Mouse (Mus musculus) CH12.LX (cell line): ENCODE measurements at regions not wholly inside any gene's neighbourhood (a gene's known extent, or its start where the extent isn't known, plus 50 kb on each side); places are given as distances from the start of the nearest gene placed in this dataset.

ENCODE experiments used
- DNase-seq: peaks from one replicate; pipeline ENCODE4 v3.0.0-alpha.2; 2013; ENCODE audit errors: extremely low read depth
- H3K27ac ChIP-seq: 2 replicates; pipeline ENCODE4 v1.5.1; 2012; ENCODE audit warnings: low read depth, mild to moderate bottlenecking, control low read depth, moderate library complexity; ENCODE audit not compliant: insufficient read depth
- H3K27me3 ChIP-seq: replicated peaks from 2 replicates; pipeline ENCODE3; 2012; ENCODE audit warnings: inconsistent platforms
- H3K36me3 ChIP-seq, 2 experiments: replicated peaks in 1 of 2; 2 replicates each; pipeline versions ENCODE3 to v1.6.1; 2012; ENCODE audit warnings: inconsistent platforms in 1 of 2, low read length in 1 of 2, mild to moderate bottlenecking in 1 of 2, mixed read lengths in 1 of 2, moderate library complexity in 1 of 2; ENCODE audit not compliant: control insufficient read depth in 1 of 2, insufficient read depth in 1 of 2
- H3K4me1 ChIP-seq, 2 experiments: 2 replicates each; pipeline ENCODE4 v1.6.1; 2012; ENCODE audit warnings: inconsistent platforms in 1 of 2, moderate library complexity in 1 of 2; ENCODE audit not compliant: insufficient read depth in 2 of 2, control insufficient read depth in 1 of 2
- H3K4me2 ChIP-seq: 2 replicates; pipeline ENCODE4 v1.6.1; 2012; ENCODE audit warnings: low read depth, mild to moderate bottlenecking, control low read depth; ENCODE audit not compliant: poor library complexity, insufficient read depth, severe bottlenecking
- H3K4me3 ChIP-seq, 3 experiments: fragments of 150-350 bp in 1 of 3; sonication (generic) in 1 of 3; replicated peaks in 1 of 3; 2 replicates each; pipeline versions ENCODE3 to v1.5.1; 2011 to 2012; ENCODE audit warnings: low read depth in 2 of 3, low read length in 2 of 3, mild to moderate bottlenecking in 2 of 3, moderate library complexity in 2 of 3, control low read depth in 1 of 3, improper control_type of control experiment in 1 of 3, inconsistent platforms in 1 of 3, mixed read lengths in 1 of 3; ENCODE audit not compliant: poor library complexity in 1 of 3
- H3K79me2 ChIP-seq: replicated peaks from 2 replicates; pipeline ENCODE4 v1.6.1; 2012; ENCODE audit warnings: mild to moderate bottlenecking, moderate library complexity; ENCODE audit not compliant: control insufficient read depth, poor library complexity, insufficient read depth, severe bottlenecking; ENCODE audit errors: extremely low read depth
- H3K9ac ChIP-seq: 2 replicates; pipeline ENCODE4 v1.6.1; 2012; ENCODE audit warnings: low read depth, mild to moderate bottlenecking, control low read depth, moderate library complexity; ENCODE audit not compliant: insufficient read depth
- H3K9me3 ChIP-seq: replicated peaks from 2 replicates; pipeline ENCODE3; 2012; ENCODE audit warnings: low read length, inconsistent platforms, mixed read lengths
- CHD2 ChIP-seq: IDR thresholded peaks from 2 replicates; pipeline ENCODE4 v1.6.1; 2011; ENCODE audit warnings: low read length, improper control_type of control experiment
- CTCF ChIP-seq, 2 experiments: IDR thresholded peaks in 1 of 2; conservative IDR thresholded peaks in 1 of 2; 2 replicates each; pipeline ENCODE4 v1.5.1; 2011 to 2012; ENCODE audit warnings: low read depth in 2 of 2, low read length in 2 of 2, improper control_type of control experiment in 1 of 2, inconsistent platforms in 1 of 2, mild to moderate bottlenecking in 1 of 2, moderate library complexity in 1 of 2
- E2F4 ChIP-seq: IDR thresholded peaks from 2 replicates; pipeline ENCODE4 v1.6.1; 2011; ENCODE audit warnings: low read depth, low read length, improper control_type of control experiment; ENCODE audit not compliant: insufficient replicate concordance
- EP300 ChIP-seq: IDR thresholded peaks from 2 replicates; pipeline ENCODE4 v1.6.1; 2011; ENCODE audit warnings: low read length, improper control_type of control experiment
- ETS1 ChIP-seq: conservative IDR thresholded peaks from 2 replicates; pipeline ENCODE4 v1.6.1; 2012; ENCODE audit warnings: low read depth, mild to moderate bottlenecking, inconsistent platforms, low read length, improper control_type of control experiment, moderate library complexity
- IRF4 ChIP-seq: IDR thresholded peaks from 2 replicates; pipeline ENCODE4 v1.6.1; 2014; ENCODE audit warnings: low read depth, mild to moderate bottlenecking, inconsistent platforms, low read length, improper control_type of control experiment
- JUND ChIP-seq: conservative IDR thresholded peaks from 2 replicates; pipeline ENCODE4 v1.6.1; 2011; ENCODE audit warnings: low read depth, low read length, improper control_type of control experiment
- KAT2A ChIP-seq: IDR thresholded peaks from 2 replicates; pipeline ENCODE4 v1.6.1; 2012; ENCODE audit warnings: low read length, improper control_type of control experiment, inconsistent platforms; ENCODE audit not compliant: insufficient replicate concordance
- MAX ChIP-seq: IDR thresholded peaks from 2 replicates; pipeline ENCODE4 v1.6.1; 2011; ENCODE audit warnings: low read length, improper control_type of control experiment
- MEF2A ChIP-seq: IDR thresholded peaks from 2 replicates; pipeline ENCODE4 v1.6.1; 2014; ENCODE audit warnings: low read depth, mild to moderate bottlenecking, inconsistent platforms, low read length, improper control_type of control experiment, borderline replicate concordance
- NELFE ChIP-seq: IDR thresholded peaks from 2 replicates; pipeline ENCODE4 v1.6.1; 2011; ENCODE audit warnings: low read depth, low read length, improper control_type of control experiment
- NRF1 ChIP-seq: IDR thresholded peaks from 2 replicates; pipeline ENCODE4 v1.6.1; 2014; ENCODE audit warnings: low read depth, mild to moderate bottlenecking, inconsistent platforms, low read length, improper control_type of control experiment, moderate library complexity
- PAX5 ChIP-seq: IDR thresholded peaks from 2 replicates; pipeline ENCODE4 v1.6.1; 2012; ENCODE audit warnings: low read length, inconsistent platforms, mixed read lengths
- POLR2A ChIP-seq: IDR thresholded peaks from 2 replicates; pipeline ENCODE4 v1.6.1; 2011; ENCODE audit warnings: low read depth, mild to moderate bottlenecking, improper control_type of control experiment, low read length
- SIN3A ChIP-seq: IDR thresholded peaks from 2 replicates; pipeline ENCODE4 v1.6.1; 2012; ENCODE audit warnings: low read length, improper control_type of control experiment, inconsistent platforms
- SMC3 ChIP-seq: IDR thresholded peaks from 2 replicates; pipeline ENCODE4 v1.6.1; 2011; ENCODE audit warnings: low read depth, low read length, improper control_type of control experiment
- TCF12 ChIP-seq: IDR thresholded peaks from 2 replicates; pipeline ENCODE4 v1.6.1; 2014; ENCODE audit warnings: low read depth, mild to moderate bottlenecking, inconsistent platforms, low read length, improper control_type of control experiment
- UBTF ChIP-seq: IDR thresholded peaks from 2 replicates; pipeline ENCODE4 v1.6.1; 2012; ENCODE audit warnings: low read depth, mild to moderate bottlenecking, inconsistent platforms, low read length, improper control_type of control experiment, moderate library complexity
- USF2 ChIP-seq: conservative IDR thresholded peaks from 2 replicates; pipeline ENCODE4 v1.6.1; 2011; ENCODE audit warnings: low read depth, low read length, improper control_type of control experiment
- ZMIZ1 ChIP-seq: IDR thresholded peaks from 2 replicates; pipeline ENCODE4 v1.6.1; 2012; ENCODE audit warnings: low read depth, mild to moderate bottlenecking, inconsistent platforms, low read length, improper control_type of control experiment
- ZNF384 ChIP-seq: IDR thresholded peaks from 2 replicates; pipeline ENCODE4 v1.6.1; 2012; ENCODE audit warnings: low read depth, low read length, improper control_type of control experiment, inconsistent platforms
- dilution Hi-C: fragments of 300-500 bp; cut with MboI; formaldehyde crosslinking; loops from 2 replicates; pipeline ENCODE4 v1.14.3; 2020; ENCODE audit warnings: low sequenced_read_pairs; ENCODE audit not compliant: extremely low pct_unique_long_range_greater_than_20kb, extremely low pct_ligation_motif_present
- in situ Hi-C: fragments of 300-500 bp; cut with MboI; formaldehyde crosslinking; loops from 3 replicates; pipeline ENCODE4 v1.14.3; 2019; ENCODE audit warnings: low sequenced_read_pairs, low pct_ligation_motif_present, low pct_unique_long_range_greater_than_20kb, mixed read lengths

- no peak for DNase-seq
- in situ Hi-C loops (no loop called here), dilution Hi-C loops (no loop called here)
- Histone ChIP-seq H3K27me3 (no peaks in the 10 kb centered on the region), H3K9me3 (no peaks in the 10 kb centered on the region), H3K79me2 (no peaks in the 10 kb centered on the region), H3K27ac (no peak overlapping the region), H3K9ac (no peak overlapping the region), H3K4me2 (no peak overlapping the region), H3K36me3 (no peaks in the 10 kb centered on the region), H3K4me3 (no peak overlapping the region), H3K4me1 (no peaks in the 10 kb centered on the region)
- no peak for TF ChIP-seq MAX
- no peak for TF ChIP-seq SMC3
- TF ChIP-seq E2F4: no peak
- no peak for TF ChIP-seq KAT2A
These were observed 254.1 kb downstream of the Arap2 start for GRCm38 (mm10) chr5:62511827-62512226.

GRCm38 (mm10) chr5:62483521-62483920 is 282.4 kb downstream of the Arap2 start:
- DNase-seq: peak; percentile 32
- in situ Hi-C loops: no loop called here
- TF ChIP-seq ZNF384: no peak
- TF ChIP-seq E2F4: no peak
- no peak for TF ChIP-seq NRF1
- no peak for TF ChIP-seq MAX
- TF ChIP-seq EP300: no peak
- no peak for TF ChIP-seq ZMIZ1
- no peak for TF ChIP-seq UBTF
- no peak for TF ChIP-seq SMC3
- TF ChIP-seq TCF12: no peak
- TF ChIP-seq USF2: no peak
- TF ChIP-seq CTCF (conservative IDR thresholded peaks at IDR 0.05 in 1 of 2, IDR thresholded peaks at IDR 0.05 in 1 of 2; ENCODE audit: low read depth in 2 of 2, low read length in 2 of 2): no peak
- TF ChIP-seq ETS1: no peak
- no peak for TF ChIP-seq NELFE
- TF ChIP-seq PAX5: no peak
- no peak for TF ChIP-seq SIN3A
- no peak for TF ChIP-seq JUND
- TF ChIP-seq POLR2A: no peak
- no peak for TF ChIP-seq IRF4
- no peak for TF ChIP-seq MEF2A
- TF ChIP-seq CHD2: no peak

More at GRCm38 (mm10) chr5:62483521-62483920, 282.4 kb downstream of the Arap2 start:
- no peaks in the 10 kb centered on the region for H3K9me3 ChIP-seq
- no peak overlapping the region for H3K27ac ChIP-seq
- H3K27me3 ChIP-seq: no peaks in the 10 kb centered on the region
- no peak overlapping the region for H3K4me3 ChIP-seq
- no peak overlapping the region for H3K9ac ChIP-seq
- no peak overlapping the region for H3K4me2 ChIP-seq
- H3K79me2 ChIP-seq: no peaks in the 10 kb centered on the region
- dilution Hi-C loops: no loop called here
- no peaks in the 10 kb centered on the region for H3K4me1 ChIP-seq
- no peaks in the 10 kb centered on the region for H3K36me3 ChIP-seq
